Mouse (Mus musculus): ENCODE measurements around the gene Eef1akmt2. TPM values are rescaled to one million over a fixed set of nuclear protein-coding genes. Genes with fewer than 3 reads are reported as not detected.

Eef1akmt2 gene
- total RNA-seq (2021): 10 to 100 TPM; 23.8 to 30.0 TPM
- long read RNA-seq, experiment 1, transcript Eef1akmt2-201 (6 exons, 1,107 nt): major isoform, 20 of 43 reads
- long read RNA-seq, experiment 1, partial matches to known transcripts: 1 of 43 reads
- long read RNA-seq, experiment 1, other reads (novel, unspliced or antisense): 20 of 43 reads
- long read RNA-seq, experiment 2, transcript Eef1akmt2-201 (6 exons, 1,107 nt): major isoform, 8 of 14 reads
- long read RNA-seq, experiment 2, partial matches to known transcripts: 0 of 14 reads
- long read RNA-seq, experiment 2, other reads (novel, unspliced or antisense): 4 of 14 reads

- peak; percentile 87 to 89 for DNase-seq
Observed at GRCm38 (mm10) chr7:132852173-132852844, at the start of gene Eef1akmt2. Gene Eef1akmt2, minus strand, starts transcription at chr7:132852673.

GRCm38 (mm10) chr7:132900826-132901531 is 48.5 kb upstream of the Eef1akmt2 start:
- peak; percentile 53 to 54 for DNase-seq

GRCm38 (mm10) chr7:132898234-132898633 is 45.8 kb upstream of the Eef1akmt2 start:
- DNase-seq: peak in 1 of 2 experiments; percentile 19

GRCm38 (mm10) chr7:132897258-132897657 is 44.8 kb upstream of the Eef1akmt2 start:
- DNase-seq: no peak

GRCm38 (mm10) chr7:132896206-132896815 is 43.8 kb upstream of the Eef1akmt2 start:
- peak; percentile 58 to 71 for DNase-seq

GRCm38 (mm10) chr7:132894841-132895555 is 42.5 kb upstream of the Eef1akmt2 start:
- peak; percentile 80 for DNase-seq

GRCm38 (mm10) chr7:132893336-132893735 is 40.9 kb upstream of the Eef1akmt2 start:
- no peak for DNase-seq

GRCm38 (mm10) chr7:132892806-132893205 is 40.3 kb upstream of the Eef1akmt2 start:
- DNase-seq: no peak

- DNase-seq: no peak
Observed at GRCm38 (mm10) chr7:132892311-132892661, 39.8 kb upstream of the Eef1akmt2 start.

- peak in 1 of 2 experiments; percentile 10 for DNase-seq
Observed at GRCm38 (mm10) chr7:132891561-132892310, 39.3 kb upstream of the Eef1akmt2 start.

- no peak for DNase-seq
Observed at GRCm38 (mm10) chr7:132890201-132890600, 37.7 kb upstream of the Eef1akmt2 start.

- no peak for DNase-seq
Observed at GRCm38 (mm10) chr7:132889691-132890090, 37.2 kb upstream of the Eef1akmt2 start.

GRCm38 (mm10) chr7:132888518-132889249 is 36.2 kb upstream of the Eef1akmt2 start:
- DNase-seq: no peak

- DNase-seq: no peak
Observed at GRCm38 (mm10) chr7:132888052-132888451, 35.6 kb upstream of the Eef1akmt2 start.

GRCm38 (mm10) chr7:132887019-132887804 is 34.7 kb upstream of the Eef1akmt2 start:
- no peak for DNase-seq

- no peak for DNase-seq
Observed at GRCm38 (mm10) chr7:132884031-132884430, 31.6 kb upstream of the Eef1akmt2 start.

- DNase-seq: no peak
Observed at GRCm38 (mm10) chr7:132882343-132882742, 29.9 kb upstream of the Eef1akmt2 start.

- DNase-seq: no peak
Observed at GRCm38 (mm10) chr7:132880276-132880675, 27.8 kb upstream of the Eef1akmt2 start.

- no peak for DNase-seq
Observed at GRCm38 (mm10) chr7:132875391-132876086, 23.1 kb upstream of the Eef1akmt2 start.
